Mouse (Mus musculus) left cerebral cortex, adult 8-10 months (tissue): ENCODE data around the gene Cbl. TPM values are rescaled to one million over a fixed set of nuclear protein-coding genes. Genes with fewer than 3 reads are reported as not detected.

Source experiments
- DNase-seq, 2 experiments: peaks; one replicate each; pipeline ENCODE4 v3.0.0; 2022; ENCODE audit warnings: low spot score in 2 of 2
- total RNA-seq, 4 experiments: library from RNA; stranded (reverse); gene quantifications; 2 replicates each; pipeline ENCODE4 v1.2.4; 2022

Gene Cbl
- 10 to 100 TPM; 48.8 to 55.0 (median 52.5) TPM for total RNA-seq

DNA sequence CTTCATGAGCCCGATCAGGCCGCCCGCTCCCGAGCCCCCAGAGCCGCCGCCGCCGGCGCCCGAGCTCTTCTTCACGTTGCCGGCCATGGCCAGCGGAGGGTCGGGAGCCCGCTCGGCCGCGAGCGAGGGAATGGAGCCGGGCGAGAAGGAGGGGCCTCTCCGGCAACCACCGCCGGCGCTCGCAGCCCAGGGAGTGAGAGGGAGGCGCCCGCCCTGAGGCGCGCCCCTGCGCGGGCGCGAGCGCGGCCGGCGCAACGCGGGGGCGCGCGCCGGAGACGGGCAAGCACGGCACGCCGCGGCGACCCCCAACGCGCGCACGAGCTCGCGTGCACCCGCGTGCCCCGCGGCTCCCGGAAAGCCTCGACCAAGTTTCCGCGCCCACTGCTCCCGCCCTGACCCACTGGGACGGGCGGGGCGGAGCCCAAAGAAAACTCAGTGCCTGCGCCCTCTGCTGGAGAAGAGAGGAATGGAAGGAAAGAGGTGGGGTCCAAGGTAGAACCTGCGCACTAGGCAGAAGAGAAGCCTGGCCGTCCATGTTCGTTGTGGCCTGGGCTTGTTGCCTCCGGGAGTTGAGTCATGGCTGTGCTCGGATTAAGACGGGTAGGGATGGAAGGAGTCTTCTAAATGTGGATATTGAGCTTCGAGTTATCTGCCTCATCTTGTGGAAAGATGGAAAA is at the start of gene Cbl:
Gene Cbl (minus strand): TSS at position 248 of the 677 bp plus-strand sequence.
- peak; percentile 94 to 97 for DNase-seq

DNA sequence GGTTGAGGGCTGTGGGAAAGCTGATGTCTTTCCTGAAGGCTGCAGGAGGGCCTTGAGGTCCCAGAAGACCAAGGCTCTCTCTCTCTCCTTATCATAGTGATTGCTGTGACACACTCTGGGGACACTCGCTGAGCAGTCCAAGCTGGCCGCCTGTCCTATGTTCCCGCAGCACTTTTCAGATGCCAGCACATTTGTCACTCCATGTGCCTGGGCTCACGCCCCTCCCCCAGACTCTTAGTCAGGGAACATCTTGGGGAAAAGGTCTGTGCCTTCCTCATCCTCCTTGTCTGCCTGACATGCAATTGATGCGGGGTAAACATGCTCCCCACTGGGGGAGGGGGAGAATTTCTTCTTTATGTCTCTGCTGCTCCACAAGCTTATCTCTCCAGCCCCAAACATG is 49.3 kb upstream of the Cbl start:
- no peak for DNase-seq

DNA sequence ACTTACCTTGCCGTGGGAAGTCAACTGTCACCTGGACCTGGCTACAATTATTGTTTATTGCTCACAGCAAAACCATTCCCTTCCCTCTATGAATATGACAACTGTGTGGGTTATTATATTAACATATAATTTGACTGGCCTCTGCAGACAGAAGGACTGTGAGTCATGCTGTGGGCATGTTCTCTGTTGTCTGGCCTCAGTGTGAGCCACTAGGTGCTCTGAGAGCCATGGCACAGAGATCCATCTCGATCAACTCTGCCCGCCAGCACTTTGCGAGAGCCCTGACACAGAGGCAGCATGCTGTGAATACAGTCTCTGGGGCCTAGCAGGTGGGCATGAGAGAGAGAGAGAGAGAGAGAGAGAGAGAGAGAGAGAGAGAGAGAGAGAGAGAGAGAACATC is 36.1 kb upstream of the Cbl start:
- DNase-seq: no peak

DNA sequence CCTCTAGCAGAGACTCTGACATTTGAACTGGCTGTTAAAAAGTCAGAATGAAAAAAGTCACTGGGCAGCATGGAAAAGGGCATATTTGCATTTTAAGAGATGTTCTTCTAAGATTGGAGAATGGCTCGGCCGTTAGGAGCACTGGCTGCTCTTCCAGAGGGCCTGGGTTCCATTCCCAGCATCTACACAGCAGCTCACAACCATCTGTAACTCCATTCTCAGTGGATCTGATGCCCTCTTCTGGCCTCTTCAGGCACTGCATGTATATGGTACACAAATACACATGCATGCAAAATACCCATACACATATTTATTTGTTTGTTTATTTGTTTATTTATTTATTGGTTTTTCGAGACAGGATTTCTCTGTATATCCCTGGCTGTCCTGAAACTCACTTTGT is 35.2 kb upstream of the Cbl start:
- no peak for DNase-seq

DNA sequence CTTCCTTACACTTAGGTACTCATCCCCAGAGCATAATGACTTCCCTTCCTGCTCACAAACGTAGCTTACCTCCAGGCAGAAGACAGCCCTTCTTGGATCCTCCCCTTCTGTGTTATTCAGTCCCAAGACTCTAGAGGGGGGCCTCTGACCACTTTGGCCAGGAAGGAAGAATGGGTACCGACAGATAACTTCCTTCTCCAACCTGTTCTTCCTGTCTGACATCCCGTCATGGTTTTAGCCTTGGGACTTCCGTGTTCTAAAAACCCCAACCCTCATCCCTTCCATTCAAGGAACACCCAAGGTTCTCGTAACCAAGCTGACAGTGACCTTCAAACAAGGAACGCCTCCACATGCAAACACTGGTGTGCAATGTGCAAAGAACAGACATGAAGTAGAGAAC is 34.6 kb upstream of the Cbl start, which contains the start of gene Nlrx1:
Gene Nlrx1 (minus strand): TSS at position 168 of the 400 bp plus-strand sequence.
- no peak for DNase-seq

DNA sequence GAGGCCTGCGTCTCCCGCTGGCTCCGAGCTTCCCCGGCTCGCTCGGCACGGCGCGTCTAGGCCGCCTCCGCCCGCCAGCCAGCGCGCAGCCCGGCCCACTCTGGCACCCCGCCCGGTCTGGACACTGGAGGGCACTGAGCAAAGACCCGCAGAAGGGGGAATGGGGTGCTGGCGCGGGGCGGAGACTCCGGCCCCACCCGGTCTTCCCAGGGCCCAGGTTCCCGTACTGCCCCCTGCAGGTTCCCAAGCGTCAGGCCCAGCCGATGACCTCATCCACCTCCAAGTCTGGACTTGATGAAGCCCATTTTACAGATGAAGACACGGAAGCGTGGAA is 34.1 kb upstream of the Cbl start:
- peak; percentile 57 to 76 for DNase-seq

DNA sequence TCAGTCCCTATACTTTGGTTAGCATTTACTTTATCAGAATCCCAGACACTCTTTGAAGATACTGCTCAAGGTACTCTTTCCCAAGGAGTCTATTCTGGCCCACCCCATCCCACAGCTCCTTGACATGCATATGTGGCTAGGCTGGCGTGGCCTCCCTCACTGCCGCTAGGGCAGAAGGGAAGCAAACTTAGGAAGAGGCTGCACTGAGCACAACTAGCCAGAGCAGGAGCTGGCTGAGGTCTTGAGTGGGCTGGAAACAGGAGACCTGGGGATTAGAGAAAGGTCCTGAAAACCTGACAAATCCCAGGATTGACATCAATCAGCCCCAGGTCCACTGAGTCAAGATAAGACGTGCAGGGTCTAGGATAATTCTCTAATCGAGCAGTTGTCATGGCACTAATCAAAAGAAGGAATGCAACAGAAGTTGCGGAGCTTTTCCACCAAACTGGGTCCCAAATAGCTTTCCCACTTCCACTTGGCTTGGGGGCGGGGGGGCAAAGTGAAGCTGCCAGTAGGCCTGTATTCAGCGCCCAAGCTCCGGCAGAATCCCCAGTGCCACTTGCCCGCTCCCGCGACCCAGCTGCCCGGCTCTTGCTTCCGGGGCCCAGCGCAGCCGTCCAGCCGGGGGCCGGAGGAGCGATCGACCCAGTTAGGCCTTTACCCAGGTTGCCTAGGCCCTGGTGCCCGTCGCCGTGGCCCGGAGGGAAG is 33.6 kb upstream of the Cbl start:
- DNase-seq: no peak

DNA sequence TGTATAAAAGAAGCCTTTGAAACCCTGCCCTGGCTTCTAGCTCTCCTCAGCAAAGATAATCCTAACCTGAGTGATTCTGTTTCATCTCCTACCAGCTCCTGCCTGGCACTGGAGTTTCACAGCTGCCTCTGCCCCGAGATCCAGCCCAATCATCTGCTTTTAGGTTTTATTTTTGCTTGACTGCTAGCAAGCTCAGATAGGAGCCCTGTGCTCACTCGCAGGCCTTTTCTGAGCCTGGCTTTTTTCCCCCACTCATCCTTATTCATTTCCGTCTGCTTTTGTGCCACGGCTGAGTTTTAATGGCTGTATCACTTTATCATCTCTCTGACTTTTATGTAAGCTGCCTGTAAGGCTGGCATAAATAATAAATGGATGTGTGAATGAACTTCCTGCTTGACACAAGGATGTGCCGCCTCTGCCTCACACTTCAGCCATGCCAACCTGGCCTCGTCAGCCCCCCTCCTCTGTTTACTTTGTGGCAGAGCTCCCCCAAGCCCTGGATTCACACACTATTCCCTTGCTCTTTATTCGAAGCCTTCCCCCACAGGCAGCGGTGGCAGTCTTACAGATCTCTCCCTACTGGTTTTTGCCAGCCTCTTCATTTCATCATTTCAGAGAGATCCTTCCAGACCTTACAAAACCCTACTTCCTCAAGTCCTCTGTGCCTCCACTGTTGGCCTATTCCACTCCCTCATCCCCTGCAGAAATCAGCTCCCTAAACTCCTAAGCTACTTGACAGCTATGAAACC is 32.8 kb upstream of the Cbl start:
- DNase-seq: no peak

DNA sequence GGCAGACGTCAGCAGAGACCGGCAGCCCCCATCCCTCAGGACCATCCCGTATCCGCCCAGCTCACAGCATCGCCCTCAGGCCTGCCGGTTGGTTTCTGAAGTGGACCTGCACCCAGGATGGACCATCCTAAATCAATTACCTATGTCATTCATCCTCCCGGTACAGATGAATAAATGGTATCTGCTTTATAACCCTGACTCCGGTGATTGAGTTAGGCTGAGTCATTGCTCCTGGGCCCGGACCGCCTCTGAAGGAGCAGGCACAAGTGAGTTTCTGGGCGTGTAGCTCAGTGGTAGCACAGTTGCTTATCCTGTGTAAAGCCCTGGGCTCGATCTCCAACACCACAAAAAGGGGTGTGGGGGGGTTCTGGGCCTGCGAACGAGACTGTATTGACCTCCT is 27.5 kb upstream of the Cbl start:
- no peak for DNase-seq

DNA sequence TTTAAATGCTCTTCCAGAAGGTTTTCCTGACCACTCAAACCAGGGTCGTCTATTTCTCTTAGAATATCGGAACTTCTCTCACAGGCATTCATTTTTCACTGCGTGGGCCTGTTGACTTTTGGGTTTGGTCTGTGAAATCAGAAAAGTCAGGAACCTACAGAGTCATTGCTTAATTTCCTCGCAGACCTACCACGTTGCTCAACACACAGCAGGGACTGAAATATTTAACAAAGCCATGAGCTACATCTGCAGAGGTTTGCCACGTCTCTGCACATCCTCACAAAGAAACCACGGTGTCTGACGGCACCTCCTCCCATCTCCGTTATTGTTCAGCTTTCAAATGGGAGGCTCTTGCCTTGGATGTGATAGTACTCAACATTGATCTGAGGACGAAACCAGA is 25.2 kb upstream of the Cbl start:
- no peak for DNase-seq

DNA sequence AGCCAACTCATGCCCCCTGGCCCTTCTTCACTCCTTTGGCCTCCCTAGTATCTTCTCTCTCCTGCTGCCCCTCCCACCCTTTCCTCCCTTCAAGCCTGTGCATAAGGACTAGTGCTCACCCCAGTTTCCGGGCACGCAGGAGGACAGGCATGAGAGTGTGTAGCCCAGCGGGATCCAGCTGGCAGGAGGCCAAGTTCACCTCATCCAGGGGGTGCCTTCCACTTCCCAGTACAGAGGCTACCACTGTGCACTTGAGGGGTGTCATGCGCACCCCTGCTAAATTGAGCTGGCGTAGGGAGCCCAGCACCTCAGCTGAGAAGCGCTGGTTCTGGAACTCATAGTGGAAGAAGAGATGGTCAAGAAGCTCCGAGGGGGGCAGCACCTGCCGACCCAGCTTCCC is 22.4 kb upstream of the Cbl start:
- no peak for DNase-seq

DNA sequence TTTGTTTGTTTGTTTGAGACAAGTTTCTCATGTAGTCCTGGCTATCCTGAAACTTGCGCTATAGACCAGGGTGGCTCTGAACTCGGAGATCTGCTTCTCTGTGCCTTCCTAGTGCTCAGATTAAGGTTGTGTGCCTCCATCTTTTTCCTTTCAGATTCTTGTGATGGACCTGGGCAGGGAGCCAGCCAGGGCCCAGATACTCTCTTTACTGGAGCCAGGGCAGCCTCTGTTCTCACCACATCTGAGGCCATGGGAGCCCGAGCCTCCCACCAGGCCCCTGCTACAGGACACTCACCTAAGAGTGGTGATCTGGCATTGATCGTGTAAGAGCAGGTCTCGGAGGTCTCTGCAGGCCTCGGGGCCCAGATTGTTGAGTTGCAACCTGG is 21.3 kb upstream of the Cbl start:
- DNase-seq: no peak

DNA sequence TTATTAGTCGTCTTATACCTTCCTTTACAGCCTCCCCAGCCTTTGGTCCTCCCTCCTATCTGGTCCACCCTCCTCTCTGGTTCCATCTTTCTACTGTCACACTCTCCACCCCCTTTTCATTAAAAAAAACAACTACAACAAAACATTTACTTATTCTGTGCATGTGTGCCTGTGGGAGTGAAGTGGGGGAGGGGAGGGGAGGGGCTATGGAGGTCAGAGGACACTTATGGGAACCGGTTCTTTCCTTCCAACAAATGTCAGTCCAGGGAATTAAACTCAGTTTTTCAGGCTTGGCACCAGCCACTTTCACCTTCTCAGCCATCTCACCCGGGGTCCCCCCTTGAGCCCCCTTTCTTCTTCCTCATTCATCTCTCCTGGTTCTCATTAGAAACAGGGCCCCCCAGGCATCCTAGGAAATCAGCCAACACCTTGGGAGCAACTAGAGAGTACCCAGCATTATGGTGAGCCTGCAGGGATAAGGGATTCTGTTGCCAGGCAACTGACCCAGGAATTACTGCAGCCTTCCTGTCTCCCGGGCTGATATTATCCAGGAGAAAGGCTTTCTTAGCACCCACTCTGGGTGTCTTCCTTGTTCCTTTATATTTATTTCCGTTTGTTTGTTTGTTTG is 20.8 kb upstream of the Cbl start:
- no peak for DNase-seq

DNA sequence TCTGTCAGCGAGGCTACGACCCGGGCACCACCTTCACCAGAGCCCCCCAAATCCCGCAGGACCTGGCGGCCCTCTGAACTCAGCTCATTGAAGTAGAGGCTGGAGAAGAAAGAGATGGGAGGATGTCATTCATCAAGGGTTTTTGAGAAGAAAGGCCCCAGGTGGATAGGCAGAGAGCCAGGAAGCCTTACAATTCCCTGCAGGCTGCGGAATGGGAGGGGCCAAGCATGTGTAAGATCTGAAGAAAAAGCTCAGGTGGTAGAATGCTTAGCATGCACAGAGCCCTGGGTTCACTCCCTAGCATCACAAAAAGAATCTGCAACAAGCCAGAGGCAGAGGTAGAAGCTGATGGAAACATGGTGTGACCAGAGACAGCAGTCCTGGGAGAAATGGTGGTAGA is 19.6 kb upstream of the Cbl start:
- no peak for DNase-seq

DNA sequence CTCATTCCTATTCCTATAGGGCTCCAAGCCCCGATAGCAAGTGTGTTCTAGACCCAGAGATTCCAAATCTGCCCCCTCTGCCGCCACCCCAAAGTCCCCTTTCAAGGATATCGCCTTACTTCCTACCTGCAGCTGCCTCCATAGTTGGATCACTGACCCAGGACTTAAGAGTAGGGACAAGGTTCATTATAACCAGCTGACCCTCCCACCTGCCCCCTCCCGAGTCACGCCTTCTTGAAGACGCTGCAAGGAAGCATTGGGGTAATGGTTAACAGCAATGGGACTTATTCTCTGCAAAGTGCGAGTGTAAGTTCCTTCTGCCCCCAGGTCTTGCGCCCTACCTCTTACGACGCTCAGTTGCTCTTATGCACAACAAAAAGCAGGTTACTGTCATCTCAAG is 17.5 kb upstream of the Cbl start, which contains the start of gene Pdzd3:
Gene Pdzd3 (minus strand): TSS at position 158 of the 400 bp plus-strand sequence.
- DNase-seq: no peak

DNA sequence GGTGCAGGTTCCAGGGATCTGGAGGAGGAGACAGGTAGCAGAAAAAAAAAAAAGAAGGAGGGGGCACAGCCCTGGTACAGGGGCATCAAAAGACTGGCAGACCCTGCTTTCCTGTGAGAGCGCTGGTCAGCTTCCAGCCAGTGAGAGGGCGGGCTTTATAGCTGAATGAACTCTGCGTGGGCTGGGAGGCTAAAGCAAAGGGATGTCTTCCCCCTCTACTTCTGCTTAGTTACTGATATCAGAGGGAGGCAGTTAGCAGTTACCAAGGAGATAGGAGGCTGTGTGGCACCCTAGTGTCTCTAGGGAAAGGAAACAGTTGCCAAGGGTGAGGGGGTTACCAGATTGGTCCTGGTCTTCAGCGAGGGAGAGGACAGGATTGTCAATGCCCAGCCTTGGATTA is 16.6 kb upstream of the Cbl start:
- DNase-seq: no peak

DNA sequence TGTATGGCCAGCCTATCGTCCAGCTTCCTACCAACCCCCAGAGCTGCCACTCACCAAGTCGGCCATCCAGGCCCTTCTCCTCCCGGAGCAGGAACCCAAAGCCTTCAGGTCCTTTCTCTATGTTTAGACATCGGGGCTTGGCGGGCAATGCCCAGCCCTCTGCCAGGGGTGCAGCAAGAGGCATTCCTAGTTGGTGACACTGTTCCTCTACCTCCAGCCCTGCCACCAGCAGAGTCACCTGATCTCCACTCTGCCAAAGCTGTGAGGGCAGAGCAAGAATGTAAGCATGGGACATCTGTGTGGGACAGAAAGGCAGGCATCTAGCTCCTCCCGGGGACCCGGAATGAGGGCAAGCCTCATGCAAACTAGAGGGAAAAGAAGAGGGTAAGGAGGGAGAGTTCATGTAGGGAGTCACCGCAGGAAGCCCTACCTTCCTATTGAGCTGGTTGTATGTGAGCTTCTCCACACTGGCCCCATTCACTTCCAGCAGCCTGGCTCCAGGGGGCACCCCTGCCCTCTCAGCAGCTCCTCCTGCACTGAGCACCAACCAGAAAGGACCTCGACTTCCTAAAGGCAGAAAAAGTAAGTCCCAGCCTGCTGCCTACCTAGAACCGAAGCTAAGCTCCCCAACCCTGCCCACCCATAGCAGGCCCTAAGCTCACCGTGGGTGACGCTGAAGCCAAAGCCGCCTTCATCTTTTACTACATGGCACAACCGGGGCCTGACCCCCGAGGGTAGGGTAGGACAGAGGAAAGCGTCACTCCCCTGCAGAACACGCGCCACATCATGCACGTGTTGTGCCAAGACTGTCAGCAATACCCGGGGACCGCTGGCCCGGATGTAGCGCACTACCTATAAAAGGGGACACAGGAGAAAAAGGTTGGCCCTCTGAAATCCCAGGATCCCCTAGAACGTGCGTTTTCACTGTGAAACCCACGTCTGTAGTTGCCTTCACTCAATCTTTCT is 15.6 kb upstream of the Cbl start:
- no peak for DNase-seq

DNA sequence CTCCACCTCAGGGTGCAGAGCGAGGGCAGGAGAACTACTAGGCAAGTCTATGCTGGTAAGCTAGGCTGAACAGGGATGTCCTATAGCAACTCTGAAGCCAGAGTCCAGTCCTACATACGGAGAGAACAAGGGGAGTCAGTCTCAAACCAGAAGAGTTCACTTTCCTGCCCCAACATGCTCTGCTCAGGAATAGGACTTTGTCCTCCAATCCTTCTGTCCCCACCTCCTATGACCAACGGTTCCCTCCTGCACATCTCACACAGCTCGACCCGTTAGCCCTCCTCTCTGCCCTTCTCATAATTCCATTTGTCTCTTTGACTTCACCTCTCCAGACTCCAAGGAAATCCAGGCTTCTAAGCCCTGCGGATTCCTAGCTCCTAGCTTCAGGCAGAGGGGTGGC is 14.1 kb upstream of the Cbl start:
- no peak for DNase-seq

DNA sequence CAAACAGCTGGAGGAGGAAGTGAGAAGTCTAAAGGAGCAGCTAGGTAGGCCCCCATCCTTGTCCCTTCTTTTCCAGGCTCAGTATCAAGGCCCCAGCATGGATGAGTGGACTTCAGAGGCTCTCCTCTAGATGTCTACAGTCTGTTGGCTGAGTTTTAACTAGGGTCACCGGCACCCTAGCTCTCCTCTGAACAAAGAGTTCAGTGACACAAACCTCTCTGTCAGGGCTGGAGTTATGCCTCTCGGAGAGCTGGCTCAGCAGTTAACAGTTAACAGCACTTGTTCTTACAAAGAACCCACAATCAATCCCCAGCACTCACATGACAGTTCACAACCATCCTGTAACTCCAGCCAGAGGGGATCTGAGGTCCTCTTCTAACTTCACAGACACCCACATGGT is 9.8 kb upstream of the Cbl start:
- DNase-seq: no peak

DNA sequence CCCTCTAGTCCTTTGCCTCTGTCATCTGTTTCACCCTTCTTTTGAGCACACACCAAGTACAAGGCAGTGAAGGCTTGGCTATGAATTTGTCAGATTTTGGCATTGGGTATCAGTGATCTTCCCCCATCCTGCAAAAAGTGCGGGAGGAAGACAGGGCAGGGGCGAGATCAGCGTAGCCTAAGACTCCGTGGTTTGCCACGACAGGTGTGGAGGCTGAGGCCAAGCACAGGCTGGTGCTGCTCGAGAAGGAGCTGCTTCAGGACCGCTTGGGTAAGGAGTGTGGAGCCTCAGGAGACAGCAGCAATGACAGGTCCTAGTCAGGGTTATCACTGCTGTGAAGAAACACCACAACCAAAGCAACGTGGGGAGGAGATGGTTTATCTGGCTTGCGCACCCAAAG is 7.6 kb upstream of the Cbl start:
- DNase-seq: no peak

DNA sequence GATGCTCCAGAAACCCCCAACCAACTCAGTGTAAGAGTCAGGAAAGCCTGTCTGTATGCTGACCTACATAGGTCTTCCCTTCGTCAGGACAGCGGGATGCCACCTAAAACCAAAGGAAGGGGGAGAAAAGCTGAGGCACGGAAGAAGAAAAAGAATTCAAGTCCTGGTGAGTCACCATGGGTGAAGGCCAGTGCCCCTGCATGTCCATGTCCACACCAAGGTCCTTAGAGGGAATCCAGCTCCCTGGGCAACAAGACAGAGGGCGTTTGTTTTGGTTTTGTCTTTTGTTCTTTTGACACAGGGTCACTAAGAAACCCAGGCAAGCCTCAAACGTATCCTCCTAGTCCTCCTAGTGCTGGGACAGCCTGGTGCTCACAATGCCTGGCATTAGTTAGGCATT is 7.1 kb upstream of the Cbl start:
- DNase-seq: no peak
